Mouse (Mus musculus) cerebellum, adult 2 months (tissue): ENCODE measurements around the gene Prtg.

ENCODE experiments used
- CTCF ChIP-seq: fragments of 200-500 bp; IDR thresholded peaks from 2 replicates; pipeline ENCODE4 v1.5.1; 2011; ENCODE audit warnings: low read depth, mild to moderate bottlenecking, control low read depth, low read length, moderate library complexity, borderline replicate concordance; ENCODE audit not compliant: insufficient read depth
- POLR2A ChIP-seq: fragments of 200-500 bp; IDR thresholded peaks from 2 replicates; pipeline ENCODE4 v1.6.1; 2011; ENCODE audit warnings: low read length, control low read depth, borderline replicate concordance; ENCODE audit not compliant: insufficient read depth

GRCm38 (mm10) chr9:72812091-72812490, 5.4 kb downstream of the Prtg start:
- no peak for TF ChIP-seq CTCF
- no peak for TF ChIP-seq POLR2A
